Mouse (Mus musculus): ENCODE data around the gene Adamts2.

The Adamts2 gene

DNA sequence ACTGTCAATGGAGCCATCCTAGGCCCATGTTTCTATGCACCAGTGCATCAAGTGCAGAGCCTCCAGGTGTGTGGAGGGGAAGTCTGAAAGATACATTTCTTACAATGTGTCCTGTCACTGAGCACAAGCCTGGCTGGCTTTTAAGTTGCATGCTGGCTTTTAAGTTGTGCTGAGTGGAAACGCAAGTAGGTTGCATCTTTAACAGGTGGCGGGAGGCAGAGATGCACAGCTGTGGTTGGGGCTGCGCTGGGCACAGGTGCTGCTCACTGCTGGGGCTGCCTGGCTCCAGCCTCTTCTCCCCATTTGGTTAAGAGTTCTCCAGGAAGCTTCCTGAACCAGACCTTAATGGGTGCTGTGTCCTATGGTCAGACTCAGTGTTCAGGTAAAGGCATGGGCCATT is 21.9 kb downstream of the Adamts2 start:
- DNase-seq (ENCODE audit: low read depth, low spot score): no peak

DNA sequence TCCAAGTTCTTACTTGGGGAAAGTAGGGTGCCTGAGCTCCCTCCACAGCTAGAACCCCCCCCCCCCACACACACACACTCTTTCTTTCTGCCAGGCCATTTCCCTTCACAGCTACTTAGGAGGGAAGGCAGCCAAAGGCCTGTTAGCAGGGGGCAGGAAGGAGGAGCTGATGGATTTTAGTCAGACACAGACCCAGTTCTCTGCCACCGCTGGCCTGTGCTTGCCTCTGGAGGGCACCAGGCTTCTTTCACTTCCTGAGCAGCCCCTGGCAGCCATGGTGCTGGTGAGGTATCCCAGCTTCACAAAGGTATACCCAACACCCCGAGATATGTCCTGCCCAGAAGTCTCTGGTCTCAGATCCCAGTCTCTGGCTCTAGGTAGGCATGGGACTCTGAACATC is 22.4 kb downstream of the Adamts2 start:
- no peak for DNase-seq (ENCODE audit: low read depth, low spot score)

DNA sequence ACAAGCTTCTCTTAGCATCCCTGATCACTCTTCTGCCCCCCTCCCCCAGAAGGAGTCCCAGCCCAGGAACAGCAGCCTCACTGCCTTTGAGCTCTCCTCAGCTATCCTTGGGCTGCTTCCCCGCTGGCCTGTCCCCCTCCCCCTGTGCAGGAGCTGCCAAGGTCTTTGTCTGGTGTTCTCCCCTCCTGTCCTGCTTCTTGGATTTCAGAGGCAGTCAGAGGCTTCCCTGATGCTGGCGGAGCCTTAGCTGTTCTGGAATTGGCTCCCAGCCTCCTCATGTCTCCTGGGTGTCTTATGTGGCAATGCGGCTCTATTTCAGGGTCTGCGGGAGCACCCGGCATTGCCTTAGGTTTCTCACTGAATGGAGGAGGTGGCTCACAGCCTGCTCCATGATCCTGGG is 22.8 kb downstream of the Adamts2 start:
- no peak for DNase-seq (ENCODE audit: low read depth, low spot score)

DNA sequence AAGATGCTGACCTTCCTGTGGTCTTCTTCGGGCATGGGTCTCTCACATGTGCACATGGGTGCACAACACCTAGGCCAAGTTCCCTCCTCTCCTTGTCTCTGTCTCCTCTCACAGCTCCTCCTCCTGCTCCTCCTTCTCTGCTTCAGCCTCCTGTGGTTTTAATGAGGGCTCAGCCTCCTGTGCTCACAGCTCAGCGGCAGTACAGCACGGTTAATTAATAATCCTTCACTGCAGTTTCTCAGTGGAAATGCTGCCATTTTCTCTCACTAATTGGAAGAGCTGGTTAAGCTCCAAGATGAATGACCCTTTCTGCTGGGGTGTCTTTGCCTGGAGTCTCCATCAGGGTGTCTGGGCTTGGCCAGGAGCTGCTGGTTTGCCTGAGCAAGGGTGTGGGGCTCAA is 27.0 kb downstream of the Adamts2 start:
- DNase-seq (ENCODE audit: low read depth, low spot score): no peak

DNA sequence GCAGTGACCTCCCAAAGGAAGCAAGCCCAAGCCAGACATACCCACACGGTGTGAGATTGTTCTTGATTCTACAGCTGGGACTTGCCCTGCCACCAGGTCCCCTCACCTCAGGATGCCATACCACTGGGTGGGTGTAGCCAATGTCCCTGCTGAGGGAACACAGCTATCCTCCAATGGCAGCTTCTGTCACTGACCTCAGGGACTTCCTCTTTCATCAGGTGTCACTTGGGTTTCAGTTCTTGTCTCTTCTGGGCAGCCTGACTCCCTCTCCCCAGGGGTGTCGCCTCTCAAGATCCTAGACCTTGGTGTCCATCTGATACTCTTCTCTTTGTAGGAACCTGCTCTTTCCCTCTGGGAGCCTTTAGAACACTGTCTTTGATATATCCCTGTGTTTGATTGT is 28.6 kb downstream of the Adamts2 start:
- no peak for DNase-seq (ENCODE audit: low read depth, low spot score)

DNA sequence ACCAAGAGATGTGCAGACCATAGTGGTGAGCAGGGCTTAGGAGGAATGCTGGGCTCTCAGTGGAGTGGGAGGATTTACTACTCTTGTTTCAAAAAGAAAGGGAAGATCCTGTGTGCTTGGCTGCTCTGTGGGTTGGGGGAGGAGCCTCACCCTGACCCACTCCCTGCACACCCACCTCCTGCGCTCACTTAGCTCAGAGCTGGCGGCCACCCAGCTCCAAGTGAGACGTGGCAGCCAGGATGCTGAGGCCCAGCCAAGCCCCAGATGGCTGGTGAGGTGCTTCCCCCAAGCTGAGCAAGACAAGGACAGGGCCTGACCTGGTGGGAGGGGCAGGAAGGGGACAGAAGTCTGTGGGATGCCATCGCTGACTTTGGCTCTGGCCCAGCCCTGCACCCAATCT is 30.4 kb downstream of the Adamts2 start:
- DNase-seq (ENCODE audit: low read depth, low spot score): peak; percentile 26

DNA sequence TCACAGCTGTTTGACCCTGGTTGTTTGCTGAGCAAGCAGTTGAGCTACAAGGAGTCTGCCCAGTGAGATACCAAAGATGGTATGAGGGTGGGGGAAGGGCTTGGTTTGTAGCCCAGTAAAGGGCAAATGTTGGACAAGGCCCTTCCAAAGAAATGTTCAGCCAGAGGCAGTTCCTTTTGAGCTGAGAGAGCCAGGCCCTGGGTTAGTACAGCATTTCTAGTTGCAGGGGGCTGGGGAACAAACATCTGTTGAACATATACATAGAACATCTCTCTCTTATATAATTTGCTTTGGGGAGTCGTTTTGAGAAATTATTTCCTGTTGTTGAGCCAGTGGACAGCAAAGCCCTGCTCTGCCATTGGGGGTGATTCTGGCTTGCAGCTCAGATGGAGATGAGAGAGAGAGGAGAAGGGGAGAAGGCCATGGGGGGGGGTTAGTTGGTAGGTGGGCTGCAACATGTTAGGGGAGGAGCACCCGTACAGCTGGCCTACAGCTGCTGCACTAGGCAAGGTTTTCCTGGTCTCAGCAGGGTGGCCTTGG is 33.2 kb downstream of the Adamts2 start:
- no peak for DNase-seq (ENCODE audit: low read depth, low spot score)

DNA sequence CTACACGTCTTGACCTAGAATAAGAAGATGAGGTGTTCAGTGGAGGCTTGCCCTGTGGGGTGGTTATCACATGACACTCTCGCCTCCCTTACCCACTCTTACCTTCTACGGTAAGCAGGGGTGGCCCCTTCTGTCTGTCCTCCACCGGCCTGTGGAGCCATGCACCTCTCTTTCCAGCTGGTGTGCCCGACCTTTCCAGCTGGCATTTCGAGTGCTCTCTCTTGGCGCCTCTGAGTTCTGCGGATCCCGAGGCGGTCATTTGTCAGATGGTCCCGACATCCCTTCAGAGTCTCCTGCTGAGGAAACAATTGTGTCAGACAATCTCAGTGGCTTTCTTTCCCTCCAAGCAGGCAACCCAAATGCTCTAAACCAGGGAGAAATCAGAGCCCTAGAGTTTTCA is 35.1 kb downstream of the Adamts2 start:
- DNase-seq (ENCODE audit: low read depth, low spot score): no peak

DNA sequence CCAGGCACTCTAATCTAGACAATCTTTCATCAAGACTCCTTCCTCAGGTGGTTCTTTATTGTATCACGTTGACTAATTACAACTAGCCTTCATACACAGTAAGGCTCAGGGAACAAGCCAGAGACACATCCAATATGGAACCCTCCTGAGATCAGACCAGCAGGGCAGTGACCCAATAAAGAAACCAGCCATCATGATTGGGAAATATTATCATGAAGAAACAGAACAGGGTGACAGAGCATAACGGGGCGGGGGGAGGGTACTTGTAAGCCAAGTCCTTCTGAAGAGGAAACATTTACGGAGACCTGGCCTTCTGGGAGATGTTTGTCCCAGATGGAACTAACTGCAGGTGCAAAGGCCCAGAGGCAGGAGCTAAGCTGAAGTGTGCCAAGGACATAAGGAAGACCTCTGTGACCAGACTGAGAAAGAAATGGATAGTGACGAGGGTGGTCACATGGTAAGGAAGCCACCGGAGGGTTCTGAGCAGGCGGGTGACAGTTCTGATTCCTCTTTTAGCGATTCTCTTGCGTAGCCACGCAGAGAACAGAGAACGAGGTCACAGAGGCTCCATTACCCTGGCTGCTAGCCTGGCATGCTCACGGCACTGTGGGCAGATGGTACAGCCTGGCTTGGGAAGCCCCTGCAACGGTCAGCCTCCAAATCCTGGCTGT is 36.4 kb downstream of the Adamts2 start:
- DNase-seq (ENCODE audit: low read depth, low spot score): no peak

DNA sequence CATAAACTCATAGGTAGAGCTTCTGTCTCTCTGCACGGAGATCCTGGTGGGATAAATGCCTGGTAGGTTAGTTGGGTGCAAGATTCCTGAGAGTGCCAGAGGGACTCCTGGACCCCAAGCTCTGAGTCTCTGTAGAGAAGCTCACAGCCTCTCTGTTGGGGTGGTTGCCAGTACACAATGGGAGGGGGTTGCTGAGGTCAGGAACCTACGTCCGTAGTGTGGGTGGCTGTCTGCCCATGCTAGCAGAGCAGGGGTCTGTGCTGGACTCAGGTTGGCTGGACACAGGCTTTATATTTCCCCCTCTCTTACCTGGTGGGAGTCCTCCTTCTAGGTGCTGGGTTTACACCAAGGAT is 37.0 kb downstream of the Adamts2 start:
- DNase-seq (ENCODE audit: low read depth, low spot score): no peak

DNA sequence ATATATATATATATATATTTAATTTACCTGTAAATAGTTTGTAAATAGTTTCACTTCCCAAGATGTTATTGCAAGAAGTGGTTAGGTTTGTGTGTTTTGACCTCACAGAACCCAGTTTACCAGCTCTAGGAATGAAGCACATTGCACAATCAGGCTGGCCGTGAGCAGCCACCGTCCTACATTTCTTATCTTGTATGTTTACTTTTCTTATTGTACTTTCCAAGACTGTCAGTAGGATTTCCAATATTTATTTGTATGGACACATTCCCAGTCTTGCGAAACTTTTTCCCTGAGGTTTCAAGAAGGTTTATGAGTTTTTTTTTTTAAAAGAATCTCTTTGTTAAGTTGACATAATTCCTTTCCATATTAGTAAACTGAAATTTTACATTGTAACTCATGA is 40.7 kb downstream of the Adamts2 start:
- DNase-seq (ENCODE audit: low read depth, low spot score): no peak

DNA sequence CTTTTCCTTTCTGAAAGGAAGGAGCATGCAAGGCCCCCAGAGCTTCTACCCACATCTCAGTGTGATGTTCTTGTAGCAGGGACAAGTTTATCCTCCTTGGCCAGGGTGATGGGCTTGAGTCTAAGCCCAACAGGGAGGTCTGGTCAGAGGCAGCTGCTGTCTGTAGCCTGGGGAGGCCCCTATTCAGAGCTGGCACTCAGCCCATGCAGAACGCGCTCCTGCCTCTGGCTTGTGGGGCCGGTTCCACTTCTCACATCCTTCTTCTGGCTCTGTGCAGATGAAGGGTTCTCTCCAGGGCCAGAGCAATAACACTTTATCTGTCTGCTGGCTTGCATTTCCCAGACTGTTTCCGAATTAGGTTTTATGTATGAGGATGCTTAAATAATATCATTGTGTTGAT is 44.3 kb downstream of the Adamts2 start:
- DNase-seq (ENCODE audit: low read depth, low spot score): no peak

DNA sequence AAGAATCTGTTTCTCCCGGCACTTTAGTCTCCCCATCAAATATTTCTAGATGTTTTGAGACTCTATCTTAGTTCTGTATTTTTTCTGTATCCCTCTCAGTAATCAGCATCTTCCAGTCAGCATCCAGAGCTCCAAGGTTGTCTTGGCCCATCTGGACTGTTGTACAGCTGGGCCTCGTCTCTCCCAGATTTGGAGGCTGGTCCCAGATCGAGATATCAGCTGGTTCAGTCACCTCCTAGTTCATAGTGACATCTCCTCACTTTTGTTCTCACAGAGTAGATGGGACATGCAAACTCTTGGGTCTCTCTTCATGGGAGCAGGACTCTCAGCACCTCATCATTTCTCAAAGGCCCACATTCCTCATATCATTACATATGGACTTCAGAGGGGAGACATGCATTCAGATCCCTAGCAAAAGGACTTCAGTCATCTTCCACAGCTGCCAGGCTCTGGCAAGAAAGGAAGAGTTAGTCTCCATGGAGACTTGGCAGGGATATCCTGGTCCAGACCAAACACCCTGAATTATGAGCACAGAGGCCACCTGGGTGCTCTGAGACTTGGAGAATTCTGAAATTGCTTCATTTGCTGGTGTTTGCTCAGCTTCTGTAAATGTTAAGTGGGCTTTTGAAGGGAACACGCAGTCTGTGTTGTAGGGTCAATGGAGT is 46.4 kb downstream of the Adamts2 start:
- no peak for DNase-seq (ENCODE audit: low read depth, low spot score)

DNA sequence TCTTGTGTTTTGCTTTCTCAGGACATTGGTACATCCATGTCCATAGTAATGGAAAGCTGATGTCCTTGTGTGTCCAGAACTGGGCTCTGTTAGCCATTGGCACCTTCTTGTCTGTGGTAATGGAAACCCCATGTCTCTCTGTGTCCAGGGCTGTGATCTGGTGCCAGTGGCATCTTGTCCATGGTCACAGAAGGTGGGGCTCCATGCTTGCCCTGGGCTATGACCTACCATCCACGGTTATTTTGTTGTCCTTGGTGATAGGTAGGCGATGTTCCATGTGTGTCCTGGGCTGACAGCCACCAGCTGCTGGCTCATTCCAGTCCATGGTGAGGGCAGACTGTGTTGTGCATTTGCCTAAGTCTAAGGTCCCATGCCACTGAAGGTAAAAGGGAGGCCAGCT is 48.2 kb downstream of the Adamts2 start:
- DNase-seq (ENCODE audit: low read depth, low spot score): no peak

DNA sequence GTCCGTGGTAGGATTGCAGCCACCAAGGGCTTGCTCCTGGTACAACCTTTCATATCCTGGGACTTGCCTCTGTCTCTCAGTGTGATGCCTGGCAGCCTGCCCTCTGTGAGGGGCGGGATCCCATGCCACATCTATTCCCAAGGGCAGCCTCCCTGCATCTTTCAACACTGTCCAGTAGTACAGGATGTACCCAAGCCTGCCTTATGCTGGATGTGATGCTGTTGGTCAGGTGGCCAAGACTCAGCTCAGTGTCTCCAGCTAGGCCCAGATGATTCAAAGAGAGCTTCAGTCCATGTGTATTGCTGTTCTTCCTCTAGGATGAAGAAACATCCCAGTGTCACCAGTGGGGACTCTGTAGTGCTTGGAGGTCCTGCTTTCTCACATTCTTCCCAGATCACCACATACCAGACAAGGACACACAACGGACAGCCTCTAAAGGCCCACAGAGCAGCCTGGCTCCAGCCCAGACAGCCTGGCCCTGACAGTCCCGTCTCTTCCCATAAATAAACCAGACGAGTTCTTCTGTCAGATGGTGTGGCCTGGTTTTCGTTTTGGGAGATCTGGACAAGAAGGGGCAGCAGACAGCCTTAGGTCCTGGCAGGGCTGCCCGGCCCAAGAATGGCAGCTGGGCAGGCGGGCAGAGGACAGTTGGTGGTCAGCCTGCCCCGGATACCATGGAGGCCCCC is 52.0 kb downstream of the Adamts2 start:
- DNase-seq (ENCODE audit: low read depth, low spot score): no peak

DNA sequence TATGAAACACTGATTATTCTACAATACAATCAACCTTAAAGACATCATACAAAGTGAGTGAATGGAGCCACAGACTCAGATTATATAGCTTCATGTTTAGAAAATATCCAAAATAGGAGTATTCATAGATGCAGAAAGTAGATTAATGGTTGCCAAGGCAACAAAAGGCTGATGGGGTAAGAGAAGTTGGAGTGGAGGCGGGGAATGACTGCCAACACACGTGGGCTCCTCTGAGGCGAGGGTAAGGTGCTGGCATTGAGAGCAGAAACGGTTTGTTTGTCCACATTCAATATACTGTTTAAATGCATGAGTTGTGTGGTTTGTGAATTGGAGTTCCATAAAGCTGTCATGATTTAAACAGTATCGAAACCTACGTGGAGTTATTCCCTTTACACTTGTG is 56.9 kb downstream of the Adamts2 start:
- no peak for DNase-seq (ENCODE audit: low read depth, low spot score)

DNA sequence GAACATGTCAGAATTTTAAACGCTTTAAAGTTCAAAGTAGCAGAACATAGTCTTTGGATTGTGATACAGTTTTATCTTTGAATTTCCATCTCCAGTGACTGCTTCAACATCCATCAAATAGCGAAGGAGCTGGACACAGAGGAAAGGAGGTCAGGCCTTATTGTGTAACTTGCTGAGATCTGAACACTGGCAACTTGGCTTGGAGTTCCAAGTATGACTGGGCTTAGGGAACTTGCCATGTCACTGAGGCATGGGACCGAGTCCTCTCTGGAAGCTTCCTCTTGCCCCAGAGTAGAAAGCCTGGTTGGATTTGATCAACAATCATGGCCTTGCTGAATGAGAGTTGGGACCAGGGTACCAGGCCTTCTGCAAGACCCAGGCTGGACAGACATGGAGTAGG is 60.3 kb downstream of the Adamts2 start:
- DNase-seq (ENCODE audit: low read depth, low spot score): no peak

DNA sequence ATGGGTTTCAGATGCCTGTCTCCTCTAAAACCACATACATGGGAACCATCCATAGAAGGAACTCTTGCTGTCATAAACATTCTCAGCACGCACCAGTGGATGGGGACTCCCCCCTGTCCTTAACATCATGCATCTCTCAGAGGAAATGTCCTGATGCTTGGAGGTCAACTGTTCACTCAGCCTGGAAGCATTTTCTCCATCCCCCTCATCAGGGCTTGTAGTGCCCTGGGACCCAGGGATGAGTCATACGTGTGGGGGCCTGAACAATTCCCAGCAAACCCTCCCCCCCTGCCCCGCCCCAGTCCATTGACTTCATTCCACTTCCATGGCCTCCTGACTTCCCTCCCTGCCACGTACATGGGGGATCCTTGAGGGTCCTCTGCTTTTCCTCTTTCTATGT is 62.9 kb downstream of the Adamts2 start:
- DNase-seq (ENCODE audit: low read depth, low spot score): no peak

DNA sequence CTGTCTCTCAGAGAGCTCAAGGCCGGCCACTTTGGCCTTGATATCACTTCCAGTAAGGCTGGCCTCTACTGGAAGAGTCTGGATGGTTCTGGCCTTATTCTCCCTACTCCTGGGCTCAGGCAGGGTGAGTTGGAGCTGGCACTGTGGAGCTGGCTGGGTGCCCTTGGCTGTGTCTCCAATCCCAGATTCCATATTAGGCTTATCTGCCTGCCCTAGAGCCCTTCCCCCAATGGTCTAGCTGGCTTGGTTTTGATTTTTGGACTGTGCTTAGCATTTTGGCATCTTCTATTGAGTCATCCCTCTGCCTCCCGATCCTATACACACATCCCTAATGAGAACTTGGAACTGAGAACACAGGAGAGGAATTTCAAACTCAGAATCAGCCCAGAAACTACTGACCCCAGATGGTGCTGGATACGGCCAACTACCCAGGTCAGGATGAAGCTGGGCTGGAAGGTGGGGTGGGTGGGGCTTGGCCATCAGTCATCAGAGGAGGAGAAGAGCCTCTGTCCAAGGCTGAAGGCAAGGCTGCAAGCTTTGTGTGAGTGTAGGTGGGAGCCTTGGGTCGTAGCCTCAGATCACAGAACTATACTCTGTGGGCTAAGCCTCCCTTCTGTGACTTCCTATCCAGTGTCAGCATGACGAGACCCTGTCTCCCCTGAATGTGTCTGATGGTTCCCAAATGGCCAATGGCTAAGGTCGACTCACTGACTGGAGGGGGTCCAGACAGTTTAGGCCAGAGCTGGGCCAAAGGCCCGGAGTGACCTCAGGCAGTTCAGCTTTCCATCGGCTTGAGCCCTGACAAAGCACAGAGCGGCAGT is 67.9 kb downstream of the Adamts2 start:
- no peak for DNase-seq (ENCODE audit: low read depth, low spot score)

DNA sequence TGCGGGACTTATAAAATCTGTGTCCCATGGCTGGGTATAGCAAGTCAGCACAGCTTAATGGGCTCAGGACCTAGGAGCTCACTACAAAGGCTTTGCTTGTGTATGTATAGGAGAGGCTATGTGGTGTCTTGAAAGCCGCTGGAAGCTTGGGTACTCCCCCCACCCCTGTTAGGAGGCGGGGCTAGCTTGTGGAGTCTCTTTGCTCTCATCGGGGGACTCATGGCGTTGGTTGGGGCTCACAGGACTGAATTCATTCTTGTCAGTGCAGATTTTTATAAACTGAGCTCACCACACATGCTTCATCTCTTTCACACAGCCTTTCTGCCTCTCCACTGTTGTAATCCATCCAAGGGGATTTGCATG is 68.5 kb downstream of the Adamts2 start:
- no peak for DNase-seq (ENCODE audit: low read depth, low spot score)

DNA sequence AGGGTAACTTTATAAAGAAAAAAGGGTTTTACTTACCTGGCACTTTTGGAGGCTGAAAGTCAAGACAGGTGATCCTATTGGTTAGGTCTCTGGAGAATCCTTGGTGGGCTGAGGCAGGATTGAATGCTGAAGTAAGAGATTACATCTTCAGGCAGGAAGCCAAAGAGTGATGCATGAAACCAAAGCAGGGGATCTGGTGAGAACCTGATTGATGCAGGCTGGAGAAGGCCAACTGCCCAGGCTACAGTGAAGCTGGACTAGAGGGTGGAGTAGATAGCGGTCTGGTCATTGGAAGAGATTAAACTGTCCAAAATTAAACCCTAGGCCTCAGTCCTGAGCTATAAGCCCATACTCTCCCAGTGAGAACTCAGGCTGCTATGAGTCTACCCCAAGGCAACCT is 69.0 kb downstream of the Adamts2 start:
- DNase-seq (ENCODE audit: low read depth, low spot score): no peak

DNA sequence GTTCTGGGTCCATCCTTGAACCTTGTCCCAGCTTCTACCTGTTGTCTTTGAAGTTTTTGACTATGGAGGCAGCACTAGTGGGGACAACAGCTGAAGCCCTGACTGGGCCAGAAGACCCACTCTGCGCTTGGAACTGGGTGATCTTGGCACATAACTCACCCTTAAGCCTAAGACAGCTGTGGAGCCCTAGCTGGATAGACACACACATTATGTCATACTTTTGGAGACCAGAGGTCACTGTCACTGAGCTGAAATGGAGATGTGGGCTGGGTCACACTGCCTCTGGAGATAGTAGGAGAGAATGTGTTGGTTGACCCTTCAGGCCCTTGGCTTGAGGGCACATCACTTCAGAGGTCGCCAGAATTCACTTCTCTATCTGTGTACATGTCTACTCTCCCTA is 69.5 kb downstream of the Adamts2 start:
- no peak for DNase-seq (ENCODE audit: low read depth, low spot score)
